Mouse (Mus musculus) intestine, postnatal 0 days (tissue): ENCODE measurements around the gene Mob3a. TPM values are rescaled to one million over a fixed set of nuclear protein-coding genes. Genes with fewer than 3 reads are reported as not detected.

Experiments
- ATAC-seq: fragments of 200-750 bp; cut with Nextera tagmentation; 2 replicates; pipeline ENCODE4 v1.8.0; 2017; ENCODE audit warnings: mild to moderate bottlenecking, moderate TSS enrichment, moderate library complexity
- H3K27ac ChIP-seq: fragments of 300-500 bp; sonication (generic); 2 replicates; pipeline ENCODE4 v1.5.1; 2014; ENCODE audit warnings: mild to moderate bottlenecking, low read depth, low read length, moderate library complexity
- H3K27me3 ChIP-seq: fragments of 300-500 bp; sonication (generic); replicated peaks from 2 replicates; pipeline ENCODE4 v1.6.1; 2014; ENCODE audit warnings: low read length, mixed read lengths; ENCODE audit not compliant: control insufficient read depth, insufficient read depth
- H3K36me3 ChIP-seq: fragments of 300-500 bp; sonication (generic); 2 replicates; pipeline ENCODE4 v1.6.1; 2014; ENCODE audit warnings: mild to moderate bottlenecking, moderate library complexity; ENCODE audit not compliant: control insufficient read depth, insufficient read depth
- H3K4me1 ChIP-seq: fragments of 300-500 bp; sonication (generic); replicated peaks from 2 replicates; pipeline ENCODE4 v1.6.1; 2014; ENCODE audit warnings: antibody characterized with exemption, low read length, mixed read lengths; ENCODE audit not compliant: control insufficient read depth, insufficient read depth
- H3K4me2 ChIP-seq: fragments of 300-500 bp; sonication (generic); replicated peaks from 2 replicates; pipeline ENCODE4 v1.6.1; 2014; ENCODE audit warnings: low read depth, mild to moderate bottlenecking, moderate library complexity
- H3K4me3 ChIP-seq: fragments of 300-500 bp; sonication (generic); 2 replicates; pipeline ENCODE4 v1.5.1; 2014; ENCODE audit warnings: low read depth, low read length
- H3K9ac ChIP-seq: fragments of 300-500 bp; sonication (generic); 2 replicates; pipeline ENCODE4 v1.6.1; 2014; ENCODE audit warnings: mild to moderate bottlenecking, low read depth, low read length
- H3K9me3 ChIP-seq: fragments of 300-500 bp; sonication (generic); 2 replicates; pipeline ENCODE4 v1.6.1; 2016; ENCODE audit warnings: mixed run types; ENCODE audit not compliant: control insufficient read depth
- CTCF ChIP-seq: sonication (generic); IDR thresholded peaks from 2 replicates; pipeline ENCODE4 v1.5.1; 2016; ENCODE audit warnings: low read depth, mild to moderate bottlenecking, control low read depth, antibody characterized with exemption, moderate library complexity
- WGBS: fragments of 180-500 bp; shearing (Covaris S2); extraction: QIAGEN DNeasy Blood & Tissue Kit; methylation state at CpG from one replicate; pipeline ENCODE4 v1.1.7; 2014; 5-methylcytosine and 5-hydroxymethylcytosine counted together
- polyA plus RNA-seq: library from polyadenylated mRNA; unstranded; fragments of >200 nt; fragmentation: Nextera tagmentation; extraction: Ambion mirVana; gene quantifications from 2 replicates; pipeline ENCODE4 v1.2.1, GENCODE M21; 2015

Mob3a gene
- polyA plus RNA-seq, 1 experiment from 2014 or later = 14.4 TPM

DNA sequence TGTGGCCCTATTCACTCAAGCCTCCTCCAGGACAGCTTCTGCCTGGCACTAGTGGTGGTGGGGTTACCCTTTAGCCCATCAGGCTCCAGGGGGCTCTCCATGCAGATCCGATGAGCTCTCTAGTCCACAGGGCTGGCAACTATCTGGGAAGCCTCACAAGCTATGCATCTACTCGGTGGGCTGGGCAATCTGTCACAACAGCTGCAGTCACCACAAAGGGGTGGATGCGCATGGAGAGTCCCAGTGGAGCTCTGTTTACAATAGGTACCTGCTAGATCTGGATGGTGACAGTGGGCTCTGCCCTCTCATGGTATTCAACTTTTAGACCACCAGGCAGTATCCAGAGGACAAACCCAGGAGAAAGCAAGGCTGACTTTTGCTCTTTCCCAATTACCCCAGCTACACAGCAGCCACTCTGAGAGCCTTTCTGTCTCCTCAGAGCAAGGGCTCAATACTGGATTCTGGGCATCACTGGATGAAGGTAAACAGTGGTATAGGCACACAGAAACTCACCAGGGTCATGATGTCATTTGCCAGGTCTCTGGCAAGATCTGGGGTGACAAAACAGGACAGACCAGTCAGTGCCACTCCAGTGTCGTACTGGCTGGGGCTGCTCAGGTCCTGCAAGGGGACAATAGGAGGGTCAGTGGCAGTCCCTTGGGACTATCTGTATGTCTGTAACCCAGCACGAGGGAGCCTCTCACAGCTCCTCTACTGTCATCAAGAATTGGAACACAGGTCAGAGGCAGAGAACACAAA, 25.8 kb upstream of the Mob3a start:
- no peaks in the 10 kb centered on the region for H3K27me3 ChIP-seq
- no peak overlapping the region for H3K9ac ChIP-seq
- no peak for TF ChIP-seq CTCF
- no peak for ATAC-seq
- no peak overlapping the region for H3K27ac ChIP-seq
- H3K4me3 ChIP-seq = no peak overlapping the region
- no peaks in the 10 kb centered on the region for H3K9me3 ChIP-seq
- 82% methylated on average over 5 of the region's 5 CpGs for WGBS
- no peaks in the 10 kb centered on the region for H3K4me1 ChIP-seq
- peaks cover 98% of the 10 kb centered on the region for H3K36me3 ChIP-seq
- H3K4me2 ChIP-seq = no peak overlapping the region

DNA sequence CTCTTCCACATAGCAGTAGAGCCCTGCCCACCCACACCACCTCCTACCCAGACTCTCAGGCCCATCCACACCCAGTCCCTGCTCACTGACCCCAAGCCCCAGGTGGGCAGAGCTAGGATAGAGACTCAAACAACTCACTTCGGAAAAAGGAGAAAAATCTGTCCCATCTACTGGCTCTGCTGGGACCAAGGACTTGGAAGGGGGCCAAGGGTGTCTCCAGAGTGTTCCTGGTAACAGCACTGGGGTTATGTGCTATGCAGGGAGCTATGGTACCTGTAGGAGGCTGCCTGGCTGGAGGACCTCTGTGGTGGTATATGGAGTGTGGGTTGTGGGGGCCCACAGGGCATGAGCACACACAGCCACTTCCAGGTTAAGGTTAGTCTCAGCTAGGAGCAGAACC, 15.5 kb upstream of the Mob3a start:
- Histone ChIP-seq H3K4me1 (no peaks in the 10 kb centered on the region), H3K27ac (no peak overlapping the region), H3K9me3 (no peaks in the 10 kb centered on the region), H3K4me2 (no peak overlapping the region), H3K27me3 (no peaks in the 10 kb centered on the region), H3K9ac (no peak overlapping the region), H3K36me3 (peaks cover 98% of the 10 kb centered on the region), H3K4me3 (no peak overlapping the region)
- ATAC-seq = no peak
- 79% methylated on average over 1 of the region's 1 CpGs for WGBS
- no peak for TF ChIP-seq CTCF

DNA sequence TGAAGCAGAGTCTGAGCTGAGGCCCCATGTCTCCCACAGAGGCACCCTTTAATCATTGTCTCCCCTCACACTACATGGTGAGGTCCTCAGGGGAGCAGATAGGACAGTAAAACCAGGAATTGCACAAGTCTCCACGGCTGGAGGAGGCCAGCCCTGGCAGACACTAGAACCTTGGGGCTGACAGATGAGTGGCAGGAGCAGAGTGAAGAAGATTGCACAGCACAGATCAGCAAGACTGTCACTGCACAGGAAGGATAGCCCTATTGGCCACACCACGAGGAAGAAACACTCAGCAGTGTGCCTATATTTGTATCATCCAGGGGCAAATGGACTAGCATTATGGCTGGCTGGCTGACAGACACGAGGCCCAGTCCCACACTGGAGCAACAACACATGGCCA, 9.1 kb upstream of the Mob3a start:
- peaks cover 92% of the 10 kb centered on the region for H3K36me3 ChIP-seq
- WGBS = 76% methylated on average over 3 of the region's 3 CpGs
- no peak overlapping the region for H3K9ac ChIP-seq
- no peak overlapping the region for H3K4me2 ChIP-seq
- no peak for TF ChIP-seq CTCF
- no peaks in the 10 kb centered on the region for H3K9me3 ChIP-seq
- H3K4me3 ChIP-seq = no peak overlapping the region
- no peaks in the 10 kb centered on the region for H3K27me3 ChIP-seq
- ATAC-seq = no peak
- H3K27ac ChIP-seq = no peak overlapping the region
- H3K4me1 ChIP-seq = no peaks in the 10 kb centered on the region

DNA sequence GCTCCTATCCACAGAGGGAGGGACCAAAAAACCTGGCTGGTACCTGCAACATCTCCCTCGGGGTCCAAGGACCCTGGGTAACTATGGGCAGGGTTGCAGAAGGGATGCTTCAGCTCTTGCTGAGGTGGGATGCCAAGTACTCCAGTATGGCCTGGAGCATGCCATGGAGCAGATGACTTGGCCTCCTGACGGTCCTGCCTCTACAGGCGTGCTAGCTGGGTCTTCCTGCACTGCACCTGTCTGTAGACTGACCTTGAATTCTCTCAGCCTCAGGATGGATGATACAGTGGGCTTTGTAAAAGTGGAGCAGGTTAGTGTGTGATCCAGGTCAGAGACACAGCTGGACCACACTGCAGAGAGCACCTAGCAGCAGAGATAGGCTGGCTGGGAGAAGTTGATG, 3.7 kb upstream of the Mob3a start:
- WGBS = 77% methylated on average over 3 of the region's 3 CpGs
- H3K36me3 ChIP-seq = peaks cover 44% of the 10 kb centered on the region

DNA sequence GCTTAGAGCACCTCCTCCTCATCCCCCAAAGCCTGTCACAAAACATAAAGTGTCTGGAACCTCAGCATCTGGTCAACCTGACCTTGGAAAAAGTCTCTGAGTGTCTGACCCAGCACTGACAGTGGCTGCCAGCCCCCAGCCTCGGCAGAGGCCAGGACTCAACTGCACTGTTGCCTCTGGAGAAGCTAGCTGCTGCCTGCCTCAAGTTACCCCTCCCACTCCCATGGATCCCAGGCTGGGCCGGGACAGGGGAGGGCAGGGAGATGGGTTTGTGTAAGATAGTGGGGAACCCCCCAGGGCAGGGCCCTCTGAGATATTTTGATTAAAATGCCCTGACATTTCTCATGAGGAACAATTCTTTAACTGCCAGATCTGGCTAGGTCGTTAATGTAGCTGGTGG, 3.3 kb upstream of the Mob3a start:
- Histone ChIP-seq H3K27me3 (no peaks in the 10 kb centered on the region), H3K4me2 (no peak overlapping the region), H3K9ac (no peak overlapping the region), H3K9me3 (no peaks in the 10 kb centered on the region), H3K4me1 (0 out of 2 replicates have a peak, but pooled peaks cover 3% of the 10 kb centered on the region), H3K4me3 (no peak overlapping the region), H3K27ac (no peak overlapping the region), H3K36me3 (peaks cover 40% of the 10 kb centered on the region)
- no peak for TF ChIP-seq CTCF
- WGBS = 51% methylated on average over 3 of the region's 3 CpGs
- ATAC-seq = no peak

More for the DNA sequence above, 3.7 kb upstream of the Mob3a start:
- Histone ChIP-seq H3K4me1 (0 out of 2 replicates have a peak, but pooled peaks cover 3% of the 10 kb centered on the region), H3K27ac (no peak overlapping the region), H3K27me3 (no peaks in the 10 kb centered on the region), H3K9ac (no peak overlapping the region), H3K9me3 (no peaks in the 10 kb centered on the region), H3K4me2 (no peak overlapping the region), H3K4me3 (no peak overlapping the region)
- ATAC-seq = no peak
- TF ChIP-seq CTCF = no peak

DNA sequence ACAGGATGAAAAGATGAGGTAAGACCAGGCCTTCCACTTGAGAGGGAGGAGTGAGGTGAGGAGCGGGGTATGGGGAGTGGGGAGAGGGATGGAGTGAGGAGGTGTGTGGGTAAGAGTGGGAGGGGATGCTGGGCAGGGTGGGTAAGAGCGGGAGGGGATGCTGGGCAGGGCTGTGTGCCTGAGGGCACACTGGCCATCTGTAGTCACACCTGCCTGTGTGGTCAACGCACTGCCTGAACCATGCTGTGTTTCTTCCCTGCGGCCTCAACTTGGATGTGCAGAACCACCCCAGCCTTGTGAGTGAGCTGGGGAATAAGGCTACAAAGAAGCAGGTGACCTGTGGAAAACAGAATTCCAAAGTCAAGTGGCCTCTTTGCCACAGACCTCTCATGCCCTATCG, 2.6 kb upstream of the Mob3a start:
- ATAC-seq = no peak
- no peak overlapping the region for H3K27ac ChIP-seq
- no peak overlapping the region for H3K4me3 ChIP-seq
- no peaks in the 10 kb centered on the region for H3K27me3 ChIP-seq
- TF ChIP-seq CTCF = no peak
- WGBS = 91% methylated on average over 5 of the region's 5 CpGs
- H3K4me1 ChIP-seq = 0 out of 2 replicates have a peak, but pooled peaks cover 3% of the 10 kb centered on the region
- H3K4me2 ChIP-seq = no peak overlapping the region
- no peak overlapping the region for H3K9ac ChIP-seq
- H3K9me3 ChIP-seq = no peaks in the 10 kb centered on the region
- H3K36me3 ChIP-seq = peaks cover 34% of the 10 kb centered on the region
